Mouse (Mus musculus): ENCODE measurements around the gene Sh2d4b.

DNA sequence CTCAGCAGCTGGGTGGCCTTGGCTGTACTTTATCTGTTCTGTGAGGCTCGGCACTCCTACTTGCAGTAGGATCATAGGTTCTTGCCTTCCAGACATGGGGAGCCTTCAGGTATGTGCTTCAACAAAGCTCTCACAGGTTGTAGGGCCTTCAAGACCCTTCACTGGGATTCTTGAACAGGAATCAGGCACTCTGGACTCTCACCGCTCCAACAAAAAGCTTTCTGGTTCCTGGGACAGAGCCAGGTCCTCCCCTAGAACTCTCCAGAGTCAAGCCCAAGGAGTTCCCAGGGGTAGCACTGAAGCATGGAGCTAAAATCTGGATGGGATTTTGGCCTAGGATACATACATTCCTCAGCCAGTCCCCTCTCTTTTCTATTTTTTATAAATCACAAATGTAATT lies 3.9 kb downstream of the Sh2d4b start:
- TF ChIP-seq EP300 (IDR thresholded peaks at IDR 0.05), result no peak
- TF ChIP-seq CTCF (IDR thresholded peaks at IDR 0.05), result no peak
